Mouse (Mus musculus) embryo, embryonic 11.5 days (tissue): Measurements from ENCODE around the gene B130006D01Rik.

Experiments used
- DNase-seq: peaks from one replicate; pipeline ENCODE4 v3.0.0-alpha.2; 2012; ENCODE audit warnings: low read depth, low spot score

B130006D01Rik gene

DNA sequence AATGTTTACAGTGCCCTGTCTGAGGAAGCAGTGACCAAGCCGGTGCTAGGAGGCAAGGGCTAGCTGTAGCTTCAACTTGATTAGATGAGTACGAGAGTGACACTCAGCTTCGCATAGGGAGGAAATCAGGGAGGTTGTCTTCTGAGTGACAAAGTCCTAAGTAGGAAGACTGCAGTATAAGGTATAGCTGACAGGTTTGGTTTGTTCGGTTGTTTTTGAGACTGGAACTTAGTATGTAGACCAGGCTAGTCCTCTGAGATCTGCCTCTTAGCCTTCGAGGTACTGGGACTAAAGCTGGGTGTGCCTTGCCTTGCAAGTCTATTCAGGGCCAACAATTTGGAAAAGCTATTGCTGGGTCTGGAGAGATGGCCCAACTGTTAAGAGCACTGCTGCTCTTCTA is at the start of gene B130006D01Rik:
Gene B130006D01Rik (plus strand): TSS at position 301 of the 400 bp plus-strand sequence.
- no peak for DNase-seq

DNA sequence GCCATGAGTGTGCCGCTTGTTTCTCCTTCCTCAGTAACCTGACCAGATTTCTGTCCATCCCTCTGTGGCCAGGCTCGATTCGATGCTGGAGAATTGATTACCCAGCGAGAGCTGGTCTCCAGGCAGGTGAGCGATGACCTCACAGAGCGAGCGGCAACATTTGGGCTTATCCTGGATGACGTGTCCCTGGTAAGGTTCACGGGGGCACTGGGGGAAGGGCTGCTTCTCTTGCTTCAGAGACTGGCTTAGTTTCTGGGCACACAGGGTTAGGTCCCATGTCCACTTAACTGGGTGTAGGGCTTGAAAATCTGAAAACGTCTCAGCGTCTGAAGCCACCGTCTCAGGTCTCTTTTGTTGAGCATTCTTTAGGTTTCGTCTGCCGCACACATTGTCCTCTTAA is 47.9 kb upstream of the B130006D01Rik start:
- no peak for DNase-seq

DNA sequence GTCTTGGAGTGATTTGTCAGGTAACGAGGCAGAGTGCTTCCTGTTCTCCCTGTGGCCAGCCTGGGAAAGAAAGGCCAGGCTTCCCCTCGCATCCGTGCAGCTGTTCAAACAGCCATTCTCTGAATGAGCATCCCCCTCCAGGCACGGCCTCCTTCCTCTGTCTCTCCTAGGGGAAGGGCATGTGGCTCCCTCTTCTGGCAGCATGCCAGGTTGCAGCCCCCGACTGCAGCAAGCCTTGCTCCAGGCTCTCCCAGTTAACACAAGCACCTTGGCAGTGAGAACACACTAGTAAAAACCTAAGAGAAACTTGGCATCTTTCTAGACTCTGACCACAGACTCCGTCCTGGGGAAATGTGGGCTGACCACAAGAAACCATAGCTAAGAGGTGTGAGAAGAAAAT is 47.1 kb upstream of the B130006D01Rik start:
- peak; percentile 81 for DNase-seq

DNA sequence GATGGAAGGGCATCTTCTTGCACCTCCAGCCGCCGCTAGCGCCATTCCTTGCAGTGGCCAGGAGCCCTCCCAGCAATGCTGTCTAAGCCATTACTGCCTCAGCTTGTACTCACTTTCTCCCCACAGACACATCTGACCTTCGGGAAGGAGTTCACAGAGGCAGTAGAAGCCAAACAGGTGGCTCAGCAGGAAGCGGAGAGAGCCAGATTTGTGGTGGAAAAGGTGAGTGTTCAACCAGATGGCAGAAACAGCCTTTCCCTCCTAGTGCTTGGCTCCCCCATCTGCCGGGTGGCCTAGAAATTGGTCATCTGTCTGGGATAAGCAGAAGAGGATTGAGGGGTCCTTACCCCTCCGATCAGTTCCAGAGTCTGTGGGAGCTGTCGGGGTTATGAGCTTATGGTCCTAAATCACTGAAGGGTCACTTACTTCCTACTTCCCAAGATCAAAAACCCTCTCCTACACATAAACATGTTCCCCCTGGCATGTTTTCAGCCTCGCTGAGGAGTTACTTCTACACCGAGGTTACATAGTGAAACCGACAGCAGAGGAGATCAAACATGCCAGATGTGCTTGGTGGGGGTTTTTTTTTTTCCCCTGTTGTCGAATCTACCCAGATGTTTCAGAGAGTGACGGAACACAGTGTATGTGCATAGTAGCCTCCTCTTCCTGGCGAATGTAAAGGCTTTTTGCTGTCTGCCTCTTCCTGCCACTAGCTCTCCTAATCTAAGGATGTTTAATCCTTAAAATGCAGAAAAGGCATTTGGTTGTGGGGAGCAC is 45.3 kb upstream of the B130006D01Rik start:
- DNase-seq = no peak

DNA sequence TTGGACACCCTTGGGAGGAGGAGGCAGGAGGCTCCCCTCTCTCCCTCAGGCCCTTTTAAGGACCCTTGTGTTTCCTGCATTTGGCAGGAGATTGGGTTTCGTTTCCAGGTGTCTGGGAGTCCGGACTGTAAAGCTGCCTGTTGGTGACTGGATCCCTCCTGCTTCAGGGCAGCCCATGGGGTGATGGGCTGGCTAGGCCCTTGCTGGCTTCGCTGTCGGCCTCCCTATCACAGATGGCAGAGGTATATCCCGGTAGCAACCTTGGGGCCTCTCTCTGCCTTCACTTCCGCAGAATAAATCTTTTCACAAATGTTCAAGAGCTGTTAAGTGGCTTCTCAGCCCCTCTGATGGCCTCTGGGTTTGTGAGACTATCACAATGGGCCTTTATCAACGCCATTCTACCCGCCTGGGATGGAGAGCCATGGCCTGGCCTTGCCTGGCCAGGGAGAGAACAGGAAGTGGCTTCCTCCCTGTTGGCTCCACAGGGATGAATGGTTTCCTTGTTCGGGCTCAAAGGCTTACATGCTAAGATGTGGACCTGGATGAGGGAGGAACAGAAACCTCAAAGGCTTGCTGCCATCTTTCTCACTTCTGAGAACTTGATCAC is 41.3 kb upstream of the B130006D01Rik start:
- DNase-seq = peak; percentile 27

DNA sequence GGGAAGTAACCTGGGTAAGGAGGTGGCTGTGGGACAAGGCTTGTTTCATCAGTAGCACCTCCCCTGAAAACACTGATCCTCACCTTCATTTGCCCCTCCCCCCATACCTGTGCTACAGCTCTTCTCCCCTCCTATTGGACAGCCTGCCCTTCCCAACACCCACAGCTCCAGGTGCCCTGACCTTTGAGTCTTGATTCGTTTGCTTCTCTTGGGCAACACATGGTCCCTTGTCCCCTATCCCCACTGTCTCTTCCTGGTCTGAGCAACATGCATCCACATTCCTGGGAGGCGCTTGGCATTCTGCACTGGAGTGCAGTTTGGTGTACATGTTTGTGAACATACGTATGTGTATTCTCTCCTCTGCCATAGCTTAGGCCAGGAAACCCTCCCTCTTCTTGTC is 40.4 kb upstream of the B130006D01Rik start:
- no peak for DNase-seq

DNA sequence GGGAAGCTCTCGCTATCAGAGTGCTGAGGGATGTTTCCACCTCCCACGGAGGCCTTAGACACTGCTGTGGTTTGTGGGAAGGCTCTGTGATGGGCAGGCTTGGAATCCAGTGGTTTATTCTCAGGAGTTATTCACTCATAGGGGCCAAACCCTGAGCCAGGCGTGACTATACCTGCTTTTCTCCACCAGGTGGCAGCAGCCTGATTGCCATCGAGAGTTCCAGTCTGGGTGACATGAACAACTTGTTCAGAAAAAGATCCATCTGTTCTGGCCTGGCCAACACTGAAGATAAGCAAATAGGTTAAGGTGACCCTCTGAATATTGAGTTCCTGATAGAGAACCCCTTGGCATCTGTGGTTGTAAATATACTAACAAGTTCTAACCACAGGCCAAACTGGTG is 37.4 kb upstream of the B130006D01Rik start:
- DNase-seq = peak; percentile 62

DNA sequence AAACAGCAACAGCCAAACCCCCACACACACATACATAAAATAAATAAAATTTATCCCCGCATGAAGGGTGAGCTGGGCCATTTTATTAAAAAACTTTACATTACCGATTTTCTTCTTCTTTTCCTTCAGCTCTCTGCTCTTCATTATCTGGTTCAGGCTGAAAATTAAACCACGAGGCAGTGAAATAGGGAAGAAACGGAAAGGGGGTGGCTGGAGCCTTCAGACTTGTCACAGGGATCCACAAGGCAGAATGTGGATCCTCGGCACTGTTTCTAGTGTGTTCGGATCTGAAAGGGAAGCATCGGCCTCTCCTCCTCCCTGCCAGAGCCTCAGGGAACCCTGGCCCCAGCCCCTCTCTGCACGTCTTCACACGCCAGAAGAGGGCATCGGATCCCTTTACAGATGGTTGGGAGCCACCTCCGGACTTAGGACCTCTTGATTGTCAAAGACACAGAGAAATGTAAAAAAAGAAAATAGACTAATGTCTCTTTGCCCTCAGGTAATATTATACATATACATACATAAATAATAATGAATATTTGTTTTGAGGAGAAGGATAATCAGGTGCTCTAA is 36.2 kb upstream of the B130006D01Rik start:
- no peak for DNase-seq

DNA sequence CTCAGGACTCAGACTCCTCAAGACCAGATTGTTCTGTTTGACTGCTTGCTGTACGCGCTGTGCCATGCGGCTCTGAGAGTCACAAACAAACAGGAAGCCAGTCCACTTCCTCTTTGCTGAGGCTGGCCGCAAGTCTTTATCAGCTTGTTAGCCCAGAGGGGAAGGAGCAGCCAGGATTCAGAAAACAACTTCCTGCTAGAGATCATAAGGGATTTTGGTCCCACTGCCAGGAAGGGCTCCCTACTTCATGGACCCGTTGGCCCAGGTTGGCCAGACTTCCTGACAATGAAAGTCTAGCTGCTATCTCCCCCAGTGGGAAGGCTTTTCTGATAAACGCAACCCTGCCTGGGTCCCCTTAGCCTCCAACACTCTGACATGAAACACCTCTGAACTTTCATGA is 34.9 kb upstream of the B130006D01Rik start:
- DNase-seq = no peak

DNA sequence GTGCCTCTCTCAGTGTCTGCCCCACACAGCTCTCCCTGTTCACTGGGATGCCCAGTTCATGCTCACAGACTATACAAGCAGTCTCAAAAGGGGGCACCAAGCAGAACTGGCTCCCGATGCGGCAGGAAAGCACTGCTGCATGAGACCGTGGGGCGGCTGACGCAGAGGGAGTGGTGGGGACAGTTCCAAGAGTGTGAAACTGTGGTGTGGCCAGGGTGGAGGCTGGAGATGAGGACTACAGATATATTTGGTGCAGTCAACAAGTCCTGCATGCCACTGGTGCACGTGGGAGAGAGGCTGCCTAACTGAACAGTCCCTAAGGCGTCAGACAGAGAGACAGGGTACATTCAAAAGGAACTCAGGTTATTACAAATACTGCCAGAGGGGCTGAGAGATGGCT is 34.4 kb upstream of the B130006D01Rik start:
- DNase-seq = no peak

DNA sequence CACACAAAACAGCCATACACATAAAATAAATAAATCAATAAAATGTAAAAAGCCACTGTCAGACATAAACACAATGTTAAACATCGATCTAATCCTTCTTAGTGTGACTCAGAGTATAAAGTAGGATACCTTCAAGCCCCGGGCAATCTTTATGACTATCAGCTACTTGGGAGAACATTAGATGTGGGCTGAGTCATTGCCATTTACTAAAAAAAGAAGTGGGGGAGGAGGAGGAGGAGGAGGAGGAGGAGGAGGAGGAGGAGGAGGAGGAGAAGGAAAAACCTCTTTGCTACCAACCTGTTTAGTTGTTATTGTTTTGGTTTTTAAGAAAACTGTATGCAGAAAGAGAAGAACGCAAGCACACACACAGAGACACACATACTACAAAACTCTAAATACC is 33.8 kb upstream of the B130006D01Rik start:
- no peak for DNase-seq

DNA sequence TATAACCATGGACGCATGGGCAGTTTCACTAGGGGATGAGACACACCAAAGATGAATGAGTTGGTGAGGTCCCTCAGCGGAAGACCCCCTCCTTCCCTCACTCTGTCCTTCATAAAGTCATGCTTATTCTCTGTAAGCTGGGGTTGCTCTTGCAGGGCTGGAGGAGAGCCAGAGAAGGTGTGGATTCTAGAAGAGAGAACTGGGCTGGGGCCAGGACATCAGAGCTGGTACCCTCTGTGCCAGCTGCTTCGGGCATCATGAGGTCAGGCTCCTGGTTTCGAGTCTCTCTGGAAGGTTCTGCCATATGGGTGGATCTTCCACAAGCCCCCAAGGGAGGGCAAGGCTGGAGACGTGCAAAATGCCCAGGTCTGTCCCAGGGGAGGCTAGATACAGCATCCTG is 24.8 kb upstream of the B130006D01Rik start:
- no peak for DNase-seq

DNA sequence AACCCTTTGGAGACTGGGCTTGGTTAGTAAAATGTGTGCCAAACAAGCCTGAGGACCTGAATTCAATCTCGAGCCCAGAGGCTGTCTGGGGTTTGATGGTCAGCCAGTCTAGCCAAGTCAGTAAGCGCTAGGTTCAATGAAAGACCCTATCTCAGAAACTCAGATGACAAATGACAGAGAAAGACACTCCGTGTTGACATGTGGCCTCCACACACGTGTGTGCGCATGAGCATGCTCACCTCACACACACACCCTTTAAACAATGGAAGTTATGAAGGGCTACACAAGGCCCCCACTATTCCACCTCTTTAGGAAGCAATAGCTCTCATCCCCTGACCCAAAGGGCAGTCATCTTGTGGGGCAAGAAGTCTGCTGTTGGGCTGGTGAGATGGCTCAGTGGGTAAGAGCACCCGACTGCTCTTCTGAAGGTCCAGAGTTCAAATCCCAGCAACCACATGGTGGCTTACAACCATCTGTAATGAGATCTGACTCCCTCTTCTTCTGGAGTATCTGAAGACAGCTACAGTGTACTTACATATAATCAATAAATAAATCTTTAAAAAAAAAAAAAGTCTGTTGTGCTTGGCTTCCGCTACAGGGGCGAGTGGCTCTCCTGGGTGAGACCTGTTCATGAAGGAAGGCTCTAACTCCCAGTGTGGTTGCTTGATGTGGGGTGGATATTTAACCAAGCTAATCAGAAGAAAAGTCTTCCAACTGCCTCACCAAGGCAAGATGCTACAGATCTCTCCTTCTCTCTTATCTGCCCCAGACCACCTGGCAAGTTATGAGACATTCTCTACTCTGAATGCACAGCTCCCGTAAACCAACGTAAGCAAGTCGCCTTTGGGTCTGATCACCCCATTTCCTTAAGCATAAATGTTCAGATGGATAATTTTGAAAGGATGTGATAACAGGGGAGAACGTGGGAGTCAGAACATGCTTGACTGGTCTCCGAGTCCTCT is 22.3 kb upstream of the B130006D01Rik start:
- no peak for DNase-seq

DNA sequence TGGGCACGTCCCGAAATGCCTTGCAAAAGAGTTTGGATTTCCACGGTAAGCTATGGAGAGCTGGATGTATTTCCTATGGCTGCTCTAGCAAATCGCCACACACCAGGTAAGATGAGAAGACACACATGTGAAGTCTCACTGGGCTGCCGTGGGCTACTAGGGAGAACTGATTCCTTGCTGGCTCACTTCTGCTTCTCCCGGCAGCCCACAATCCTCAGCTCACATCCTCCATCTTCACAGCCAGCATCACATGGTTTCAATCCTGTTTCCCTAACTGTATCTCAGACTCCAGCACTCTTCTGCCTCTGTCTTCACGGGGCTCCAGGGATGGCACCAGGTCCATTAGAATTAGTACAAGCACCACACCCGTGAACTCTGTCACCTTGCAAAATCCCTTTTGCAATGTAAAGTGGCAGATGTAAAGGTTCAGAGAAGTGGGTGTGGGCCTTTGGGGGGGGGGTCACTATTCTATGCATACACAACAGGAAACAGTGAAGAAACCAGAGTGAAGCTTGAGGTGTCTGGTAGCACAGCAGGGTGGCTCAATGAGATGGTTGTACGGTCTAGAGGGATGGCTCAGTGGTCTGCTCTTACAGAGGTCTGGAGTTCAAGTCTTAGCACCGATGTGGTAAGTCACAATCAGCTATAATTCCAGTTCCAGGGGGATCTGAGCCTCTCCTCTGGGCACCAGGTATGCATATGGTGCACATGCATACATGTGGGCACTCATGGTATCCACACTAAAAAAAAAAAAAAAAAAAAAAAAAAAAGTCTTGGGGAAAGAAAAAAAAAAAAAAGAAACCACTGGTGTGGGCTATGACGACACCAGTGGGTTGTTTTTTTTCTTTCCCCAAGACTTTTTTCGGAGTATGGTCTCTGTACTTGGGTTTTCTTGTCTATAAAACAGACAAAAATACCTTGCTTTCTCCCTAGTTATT is 19.1 kb upstream of the B130006D01Rik start:
- DNase-seq = no peak

DNA sequence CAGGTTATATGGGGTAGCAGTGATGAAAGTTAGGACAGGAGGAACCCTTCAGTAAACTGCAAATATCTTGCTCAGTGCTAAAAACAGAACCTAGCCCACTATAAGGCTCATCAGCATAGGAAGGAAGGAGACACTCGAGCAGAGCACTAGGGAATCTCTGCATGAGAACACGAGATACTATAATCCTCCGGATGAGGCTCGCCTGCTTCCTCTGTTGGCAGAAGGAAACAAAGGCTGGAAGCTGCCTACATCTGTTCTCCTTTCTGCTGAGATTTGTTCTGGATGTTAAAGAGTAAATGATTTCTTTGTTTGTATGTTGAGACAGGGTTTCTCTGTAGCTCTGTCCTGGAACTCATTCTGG is 18.4 kb upstream of the B130006D01Rik start:
- DNase-seq = no peak

DNA sequence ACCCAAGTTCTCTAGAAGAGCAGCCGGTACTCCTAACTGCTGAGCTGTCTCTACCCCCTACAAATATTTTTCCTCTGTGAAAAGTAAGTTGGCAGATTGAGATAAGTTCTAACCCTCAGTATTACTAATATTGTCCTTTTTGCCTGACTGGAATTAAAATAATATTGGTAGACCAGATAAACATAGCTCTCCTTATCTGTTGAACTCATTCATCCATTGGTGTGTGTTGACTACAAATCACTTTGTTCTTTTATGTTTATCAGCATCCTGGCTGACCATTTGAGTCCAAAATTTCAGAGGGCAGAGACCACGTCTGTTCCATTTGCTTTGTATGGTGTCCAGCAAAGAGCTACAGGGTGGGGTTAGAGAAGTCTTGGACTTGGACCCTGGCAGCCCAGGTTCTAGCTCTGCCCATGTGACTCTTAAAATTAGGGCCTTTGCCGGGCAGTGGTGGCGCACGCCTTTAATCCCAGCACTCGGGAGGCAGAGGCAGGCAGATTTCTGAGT is 13.8 kb upstream of the B130006D01Rik start:
- no peak for DNase-seq

DNA sequence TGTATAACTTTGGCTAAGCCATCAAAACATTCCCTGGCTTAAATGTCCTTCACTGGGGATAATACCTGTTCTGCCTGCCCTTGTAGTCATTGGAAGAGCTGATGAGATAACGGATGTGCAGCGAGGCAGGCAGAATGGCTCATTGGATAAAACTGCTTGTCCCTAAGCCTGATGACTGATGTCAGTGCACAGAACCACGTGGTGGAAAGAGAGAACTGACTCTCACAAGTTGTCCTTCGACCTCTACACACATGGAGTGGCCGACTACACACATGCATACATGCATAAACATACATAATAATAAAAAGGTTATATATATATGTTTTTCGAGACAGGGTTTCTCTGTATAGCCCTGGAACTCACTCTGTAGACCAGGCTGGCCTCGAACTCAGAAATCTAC is 12.9 kb upstream of the B130006D01Rik start:
- no peak for DNase-seq

DNA sequence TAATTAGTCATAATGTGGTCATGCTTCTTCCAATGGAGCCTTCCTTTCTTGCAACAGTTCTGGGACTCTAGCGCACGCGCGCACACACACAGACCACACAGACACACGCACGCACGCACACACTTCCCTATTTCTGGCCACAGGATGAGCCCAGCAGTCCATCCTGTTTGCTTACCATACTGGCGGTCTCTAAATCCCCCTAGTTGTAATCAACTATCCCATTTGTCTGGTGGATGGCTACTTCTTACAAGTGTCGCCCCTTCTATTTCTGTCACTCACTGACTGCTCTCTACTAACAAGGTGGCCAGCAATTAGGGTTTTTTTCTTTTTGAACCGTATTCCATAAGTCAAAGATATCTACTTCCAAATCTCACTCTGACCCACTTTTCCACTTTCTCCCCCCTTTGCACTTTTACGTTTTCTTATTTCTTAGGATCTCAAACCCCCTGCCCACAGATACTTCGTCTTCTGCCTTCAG is 11.3 kb upstream of the B130006D01Rik start:
- no peak for DNase-seq

DNA sequence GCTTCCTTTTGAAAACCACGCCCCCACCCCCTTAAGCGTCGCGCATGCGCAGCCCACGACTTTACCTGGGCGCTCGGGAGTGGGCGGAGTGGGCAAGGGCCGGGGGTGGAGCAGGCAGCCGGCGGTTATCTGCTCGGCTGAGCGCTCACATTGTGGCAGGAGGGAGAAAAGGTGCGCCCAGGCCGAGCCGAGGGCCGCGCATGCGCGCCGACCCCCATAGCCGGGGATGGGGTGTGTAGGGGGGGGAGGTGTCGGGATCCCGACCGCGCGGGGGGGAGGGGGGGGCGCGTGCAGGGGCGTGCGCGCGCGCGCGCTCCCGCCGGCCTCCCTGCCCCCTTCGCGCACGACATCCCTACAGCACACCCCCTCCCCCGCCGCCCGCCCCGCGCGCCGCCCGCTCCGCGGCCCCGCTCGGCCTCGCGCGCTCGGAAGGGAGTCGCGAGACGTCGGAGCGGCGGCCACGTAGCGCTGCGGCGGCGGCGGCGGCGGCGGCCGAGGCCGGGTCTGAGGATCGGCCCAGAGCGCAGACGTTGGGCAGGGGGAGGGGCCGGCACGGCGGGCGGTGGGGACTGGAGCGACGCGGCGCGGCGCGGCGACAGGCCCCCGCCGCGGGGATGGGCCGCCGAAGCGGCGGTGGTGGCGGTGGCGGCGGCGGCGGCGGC is 10.7 kb upstream of the B130006D01Rik start, which contains the start of gene Zfp652:
Gene Zfp652 (plus strand): TSS at position 111 of the 662 bp plus-strand sequence.
- peak; percentile 89 for DNase-seq
